Mouse (Mus musculus) kidney, embryonic 14.5 days (tissue): ENCODE results near the gene Olfr1102. TPM values are rescaled to one million over a fixed set of nuclear protein-coding genes. Genes with fewer than 3 reads are reported as not detected.

ENCODE experiments used
- ATAC-seq: fragments of 200-750 bp; cut with Nextera tagmentation; 2 replicates; pipeline ENCODE4 v1.8.0; 2017; ENCODE audit warnings: moderate number of reproducible peaks, mild to moderate bottlenecking, moderate TSS enrichment, moderate library complexity; ENCODE audit not compliant: low FRiP score, low TSS enrichment
- H3K27ac ChIP-seq: fragments of 300-500 bp; sonication (generic); 2 replicates; pipeline ENCODE4 v1.5.1; 2014; ENCODE audit warnings: low read depth, mild to moderate bottlenecking, low read length, moderate library complexity, mixed read lengths
- H3K27me3 ChIP-seq: fragments of 300-500 bp; sonication (generic); 2 replicates; pipeline ENCODE4 v1.6.1; 2014; ENCODE audit warnings: mild to moderate bottlenecking, low read length; ENCODE audit not compliant: control insufficient read depth, insufficient read depth
- H3K36me3 ChIP-seq: fragments of 300-500 bp; sonication (generic); 2 replicates; pipeline ENCODE4 v1.6.1; 2014; ENCODE audit warnings: low read length, mixed read lengths; ENCODE audit not compliant: control insufficient read depth, insufficient read depth
- H3K4me1 ChIP-seq: fragments of 300-500 bp; sonication (generic); 2 replicates; pipeline ENCODE4 v1.6.1; 2014; ENCODE audit warnings: low read length, mixed read lengths; ENCODE audit not compliant: control insufficient read depth, insufficient read depth
- H3K4me2 ChIP-seq: fragments of 300-500 bp; sonication (generic); replicated peaks from 2 replicates; pipeline ENCODE4 v1.6.1; 2014; ENCODE audit warnings: low read depth, mild to moderate bottlenecking, low read length
- H3K4me3 ChIP-seq: fragments of 300-500 bp; sonication (generic); 2 replicates; pipeline ENCODE4 v1.5.1; 2014; ENCODE audit warnings: mild to moderate bottlenecking, low read length
- H3K9ac ChIP-seq: fragments of 300-500 bp; sonication (generic); 2 replicates; pipeline ENCODE4 v1.6.1; 2014; ENCODE audit warnings: low read depth, mild to moderate bottlenecking, low read length, moderate library complexity
- H3K9me3 ChIP-seq: fragments of 300-500 bp; sonication (generic); 2 replicates; pipeline ENCODE4 v1.6.1; 2016; ENCODE audit warnings: low read length; ENCODE audit not compliant: control insufficient read depth
- WGBS: fragments of 180-500 bp; shearing (Covaris S2); extraction: QIAGEN DNeasy Blood & Tissue Kit; methylation state at CpG from one replicate; pipeline ENCODE4 v1.1.7; 2014; 5-methylcytosine and 5-hydroxymethylcytosine counted together
- polyA plus RNA-seq: library from polyadenylated mRNA; unstranded; fragments of >200 nt; fragmentation: Nextera tagmentation; extraction: Ambion mirVana; gene quantifications from 2 replicates; pipeline ENCODE4 v1.2.1, GENCODE M21; 2014

The Olfr1102 gene
- not detected in 2 replicates for polyA plus RNA-seq

- H3K4me1 ChIP-seq: no peaks in the 10 kb centered on the region
- no peaks in the 10 kb centered on the region for H3K27me3 ChIP-seq
- H3K4me3 ChIP-seq: no peak within 1 kb of the TSS
- no peaks in the 10 kb centered on the region for H3K36me3 ChIP-seq
- no peak within 1 kb of the TSS for H3K27ac ChIP-seq
- H3K4me2 ChIP-seq: no peak within 1 kb of the TSS
- no peak for ATAC-seq
- no peaks in the 10 kb centered on the region for H3K9me3 ChIP-seq
- H3K9ac ChIP-seq: no peak within 1 kb of the TSS
These were observed at the start of gene Olfr1102 for GRCm38 (mm10) chr2:86998098-86998497. Gene Olfr1102 (plus strand): TSS chr2:86998398.

GRCm38 (mm10) chr2:86960593-86960992 lies 37.6 kb upstream of the Olfr1102 start, which contains the start of gene Olfr1099:
Gene Olfr1099 (minus strand): TSS chr2:86960693.
- 80% methylated on average over 1 of the region's 1 CpGs for WGBS
- no peak for ATAC-seq
- Histone ChIP-seq H3K9ac (no peak within 1 kb of the TSS), H3K4me1 (no peaks in the 10 kb centered on the region), H3K36me3 (no peaks in the 10 kb centered on the region), H3K27ac (no peak within 1 kb of the TSS), H3K9me3 (no peaks in the 10 kb centered on the region), H3K4me2 (no peak within 1 kb of the TSS), H3K4me3 (no peak within 1 kb of the TSS), H3K27me3 (no peaks in the 10 kb centered on the region)

GRCm38 (mm10) chr2:86979854-86980253 lies 18.3 kb upstream of the Olfr1102 start, which contains the start of gene Olfr1100:
Gene Olfr1100 (minus strand): TSS chr2:86979954.
- WGBS: 81% methylated on average over 3 of the region's 3 CpGs

GRCm38 (mm10) chr2:86991121-86991520 lies 7.1 kb upstream of the Olfr1102 start, which contains the start of gene Olfr1101:
Gene Olfr1101 (minus strand): TSS chr2:86991221.
- Histone ChIP-seq H3K27me3 (no peaks in the 10 kb centered on the region), H3K27ac (no peak within 1 kb of the TSS), H3K9ac (no peak within 1 kb of the TSS), H3K4me2 (no peak within 1 kb of the TSS), H3K4me3 (no peak within 1 kb of the TSS), H3K4me1 (no peaks in the 10 kb centered on the region), H3K9me3 (no peaks in the 10 kb centered on the region), H3K36me3 (no peaks in the 10 kb centered on the region)
- ATAC-seq: no peak
- WGBS: 84% methylated on average over 3 of the region's 3 CpGs

More at GRCm38 (mm10) chr2:86979854-86980253, 18.3 kb upstream of the Olfr1102 start, which contains the start of gene Olfr1100:
- H3K27me3 ChIP-seq: no peaks in the 10 kb centered on the region
- H3K4me1 ChIP-seq: no peaks in the 10 kb centered on the region
- H3K4me3 ChIP-seq: no peak within 1 kb of the TSS
- no peak within 1 kb of the TSS for H3K4me2 ChIP-seq
- H3K9ac ChIP-seq: no peak within 1 kb of the TSS
- ATAC-seq: no peak
- H3K27ac ChIP-seq: no peak within 1 kb of the TSS
- H3K9me3 ChIP-seq: no peaks in the 10 kb centered on the region
- no peaks in the 10 kb centered on the region for H3K36me3 ChIP-seq

- H3K27ac ChIP-seq: no peak within 1 kb of the TSS
- no peak within 1 kb of the TSS for H3K9ac ChIP-seq
- no peaks in the 10 kb centered on the region for H3K4me1 ChIP-seq
- H3K4me3 ChIP-seq: no peak within 1 kb of the TSS
- 82% methylated on average over 1 of the region's 1 CpGs for WGBS
- ATAC-seq: no peak
- no peaks in the 10 kb centered on the region for H3K36me3 ChIP-seq
- no peaks in the 10 kb centered on the region for H3K27me3 ChIP-seq
- no peak within 1 kb of the TSS for H3K4me2 ChIP-seq
- no peaks in the 10 kb centered on the region for H3K9me3 ChIP-seq
These were observed 28.8 kb downstream of the Olfr1102 start, which contains the start of gene Olfr1104 for GRCm38 (mm10) chr2:87026980-87027379. Gene Olfr1104 (minus strand): TSS chr2:87027080.

- H3K9me3 ChIP-seq: no peaks in the 10 kb centered on the region
- H3K9ac ChIP-seq: no peak within 1 kb of the TSS
- no peak for ATAC-seq
- H3K27me3 ChIP-seq: no peaks in the 10 kb centered on the region
- no peaks in the 10 kb centered on the region for H3K4me1 ChIP-seq
- no peak within 1 kb of the TSS for H3K4me2 ChIP-seq
- H3K4me3 ChIP-seq: no peak within 1 kb of the TSS
- no peak within 1 kb of the TSS for H3K27ac ChIP-seq
- H3K36me3 ChIP-seq: no peaks in the 10 kb centered on the region
These were observed 38.2 kb downstream of the Olfr1102 start, which contains the start of gene Olfr1105 for GRCm38 (mm10) chr2:87036431-87036830. Gene Olfr1105 (minus strand): TSS chr2:87036531.

- Histone ChIP-seq H3K4me2 (no peak within 1 kb of the TSS), H3K4me1 (no peaks in the 10 kb centered on the region), H3K36me3 (no peaks in the 10 kb centered on the region), H3K27ac (no peak within 1 kb of the TSS), H3K9ac (no peak within 1 kb of the TSS), H3K4me3 (no peak within 1 kb of the TSS), H3K27me3 (no peaks in the 10 kb centered on the region), H3K9me3 (no peaks in the 10 kb centered on the region)
- no peak for ATAC-seq
- WGBS: 83% methylated on average over 1 of the region's 1 CpGs
These were observed 54.0 kb downstream of the Olfr1102 start, which contains the start of gene Olfr1106 for GRCm38 (mm10) chr2:87052173-87052572. Gene Olfr1106 (minus strand): TSS chr2:87052273.

Other genes with a start within 250 kb of the Olfr1102 start
- not detected in 2 replicates for gene Olfr1090, start 239.4 kb upstream of the Olfr1102 start, polyA plus RNA-seq
- not detected in 2 replicates for gene Olfr1093, start 215.9 kb upstream of the Olfr1102 start, polyA plus RNA-seq
- not detected in 2 replicates for gene Olfr141, start 188.4 kb upstream of the Olfr1102 start, polyA plus RNA-seq
- gene Olfr1094, start 173.7 kb upstream of the Olfr1102 start, polyA plus RNA-seq: not detected in 2 replicates
- gene Olfr1095, start 146.7 kb upstream of the Olfr1102 start, polyA plus RNA-seq: not detected in 2 replicates
- not detected in 2 replicates for gene Gm13723, start 123.6 kb upstream of the Olfr1102 start, polyA plus RNA-seq
- gene Olfr1097, start 106.2 kb upstream of the Olfr1102 start, polyA plus RNA-seq: not detected in 2 replicates
- not detected in 2 replicates for gene Olfr1098, start 73.9 kb upstream of the Olfr1102 start, polyA plus RNA-seq
- gene Olfr1099, start 37.7 kb upstream of the Olfr1102 start, polyA plus RNA-seq: not detected in 2 replicates
- gene Olfr1100, start 18.4 kb upstream of the Olfr1102 start, polyA plus RNA-seq: not detected in 2 replicates
- gene Olfr1101, start 7.2 kb upstream of the Olfr1102 start, polyA plus RNA-seq: not detected in 2 replicates
- gene Olfr1104, start 28.7 kb downstream of the Olfr1102 start, polyA plus RNA-seq: not detected in 2 replicates
- not detected in 2 replicates for gene Olfr1105, start 38.1 kb downstream of the Olfr1102 start, polyA plus RNA-seq
- not detected in 2 replicates for gene Olfr1106, start 53.9 kb downstream of the Olfr1102 start, polyA plus RNA-seq
- gene Olfr1107, start 77.4 kb downstream of the Olfr1102 start, polyA plus RNA-seq: not detected in 2 replicates
- gene Olfr1109, start 97.6 kb downstream of the Olfr1102 start, polyA plus RNA-seq: not detected in 2 replicates
- gene Olfr259, start 116.2 kb downstream of the Olfr1102 start, polyA plus RNA-seq: not detected in 2 replicates
- not detected in 2 replicates for gene Olfr1110, start 141.9 kb downstream of the Olfr1102 start, polyA plus RNA-seq
- gene Olfr1111, start 154.2 kb downstream of the Olfr1102 start, polyA plus RNA-seq: not detected in 2 replicates
- gene Olfr1112, start 189.4 kb downstream of the Olfr1102 start, polyA plus RNA-seq: not detected in 2 replicates
- not detected in 2 replicates for gene Olfr1113, start 210.6 kb downstream of the Olfr1102 start, polyA plus RNA-seq
- not detected in 2 replicates for gene Olfr1115, start 249.6 kb downstream of the Olfr1102 start, polyA plus RNA-seq